Mouse (Mus musculus): Measurements from ENCODE around the gene Sox10.

Gene Sox10

GRCm38 (mm10) chr15:79165140-79165539, at the start of gene Sox10:
Sox10 (minus strand) TSS chr15:79165240.
- in situ Hi-C loops (cut with MboI; ENCODE audit: low sequenced_read_pairs), result no loop called here

- in situ Hi-C loops (cut with MboI; ENCODE audit: low sequenced_read_pairs), result no loop called here
Measured at GRCm38 (mm10) chr15:79213591-79213990, 48.6 kb upstream of the Sox10 start.

GRCm38 (mm10) chr15:79212750-79213446, 47.9 kb upstream of the Sox10 start:
- in situ Hi-C loops (cut with MboI; ENCODE audit: low sequenced_read_pairs), result no loop called here

- in situ Hi-C loops (cut with MboI; ENCODE audit: low sequenced_read_pairs), result no loop called here
Measured at GRCm38 (mm10) chr15:79210357-79210756, 45.3 kb upstream of the Sox10 start.

GRCm38 (mm10) chr15:79208758-79209439, 43.9 kb upstream of the Sox10 start:
- in situ Hi-C loops (cut with MboI; ENCODE audit: low sequenced_read_pairs), result no loop called here

- in situ Hi-C loops (cut with MboI; ENCODE audit: low sequenced_read_pairs), result no loop called here
Measured at GRCm38 (mm10) chr15:79208211-79208610, 43.2 kb upstream of the Sox10 start.

GRCm38 (mm10) chr15:79202575-79202974, 37.5 kb upstream of the Sox10 start:
- in situ Hi-C loops (cut with MboI; ENCODE audit: low sequenced_read_pairs), result no loop called here

- in situ Hi-C loops (cut with MboI; ENCODE audit: low sequenced_read_pairs), result no loop called here
Measured at GRCm38 (mm10) chr15:79201491-79202150, 36.6 kb upstream of the Sox10 start.

- in situ Hi-C loops (cut with MboI; ENCODE audit: low sequenced_read_pairs), result no loop called here
Measured at GRCm38 (mm10) chr15:79199390-79199976, 34.4 kb upstream of the Sox10 start.

- in situ Hi-C loops (cut with MboI; ENCODE audit: low sequenced_read_pairs), result no loop called here
Measured at GRCm38 (mm10) chr15:79195492-79195891, 30.5 kb upstream of the Sox10 start.

GRCm38 (mm10) chr15:79194946-79195345, 29.9 kb upstream of the Sox10 start:
- in situ Hi-C loops (cut with MboI; ENCODE audit: low sequenced_read_pairs), result no loop called here

- in situ Hi-C loops (cut with MboI; ENCODE audit: low sequenced_read_pairs), result no loop called here
Measured at GRCm38 (mm10) chr15:79194048-79194447, 29.0 kb upstream of the Sox10 start.

GRCm38 (mm10) chr15:79192885-79193845, 28.1 kb upstream of the Sox10 start:
- in situ Hi-C loops (cut with MboI; ENCODE audit: low sequenced_read_pairs), result no loop called here

- in situ Hi-C loops (cut with MboI; ENCODE audit: low sequenced_read_pairs), result no loop called here
Measured at GRCm38 (mm10) chr15:79192450-79192849, 27.4 kb upstream of the Sox10 start.

- in situ Hi-C loops (cut with MboI; ENCODE audit: low sequenced_read_pairs), result no loop called here
Measured at GRCm38 (mm10) chr15:79191426-79191825, 26.4 kb upstream of the Sox10 start.

- in situ Hi-C loops (cut with MboI; ENCODE audit: low sequenced_read_pairs), result no loop called here
Measured at GRCm38 (mm10) chr15:79187819-79188218, 22.8 kb upstream of the Sox10 start.

GRCm38 (mm10) chr15:79185213-79185612, 20.2 kb upstream of the Sox10 start:
- in situ Hi-C loops (cut with MboI; ENCODE audit: low sequenced_read_pairs), result no loop called here

- in situ Hi-C loops (cut with MboI; ENCODE audit: low sequenced_read_pairs), result no loop called here
Measured at GRCm38 (mm10) chr15:79176905-79177304, 11.9 kb upstream of the Sox10 start.

- in situ Hi-C loops (cut with MboI; ENCODE audit: low sequenced_read_pairs), result no loop called here
Measured at GRCm38 (mm10) chr15:79166712-79167111, 1.7 kb upstream of the Sox10 start.

GRCm38 (mm10) chr15:79164251-79164650, 789 bp downstream of the Sox10 start:
- in situ Hi-C loops (cut with MboI; ENCODE audit: low sequenced_read_pairs), result no loop called here
